Mouse (Mus musculus) left cerebral cortex, postnatal 14 days (tissue): Measurements from ENCODE around the gene Phc1. TPM values are rescaled to one million over a fixed set of nuclear protein-coding genes. Genes with fewer than 3 reads are reported as not detected.

Experiments
- DNase-seq, 2 experiments: peaks; one replicate each; pipeline ENCODE4 v3.0.0; 2021 to 2022; ENCODE audit warnings: low spot score in 2 of 2, mixed read lengths in 1 of 2
- intact Hi-C: fragments of 180-260 bp; cut with DNase I; formaldehyde crosslinking; loops from one replicate; pipeline ENCODE4 v1.15.1; 2025
- total RNA-seq, 2 experiments: library from RNA; stranded (reverse); gene quantifications; 2 replicates each; pipeline ENCODE4 v1.2.3; 2021

Phc1 gene
- total RNA-seq, 2 experiments from 2014 or later: 57.8 to 59.3 TPM

DNA sequence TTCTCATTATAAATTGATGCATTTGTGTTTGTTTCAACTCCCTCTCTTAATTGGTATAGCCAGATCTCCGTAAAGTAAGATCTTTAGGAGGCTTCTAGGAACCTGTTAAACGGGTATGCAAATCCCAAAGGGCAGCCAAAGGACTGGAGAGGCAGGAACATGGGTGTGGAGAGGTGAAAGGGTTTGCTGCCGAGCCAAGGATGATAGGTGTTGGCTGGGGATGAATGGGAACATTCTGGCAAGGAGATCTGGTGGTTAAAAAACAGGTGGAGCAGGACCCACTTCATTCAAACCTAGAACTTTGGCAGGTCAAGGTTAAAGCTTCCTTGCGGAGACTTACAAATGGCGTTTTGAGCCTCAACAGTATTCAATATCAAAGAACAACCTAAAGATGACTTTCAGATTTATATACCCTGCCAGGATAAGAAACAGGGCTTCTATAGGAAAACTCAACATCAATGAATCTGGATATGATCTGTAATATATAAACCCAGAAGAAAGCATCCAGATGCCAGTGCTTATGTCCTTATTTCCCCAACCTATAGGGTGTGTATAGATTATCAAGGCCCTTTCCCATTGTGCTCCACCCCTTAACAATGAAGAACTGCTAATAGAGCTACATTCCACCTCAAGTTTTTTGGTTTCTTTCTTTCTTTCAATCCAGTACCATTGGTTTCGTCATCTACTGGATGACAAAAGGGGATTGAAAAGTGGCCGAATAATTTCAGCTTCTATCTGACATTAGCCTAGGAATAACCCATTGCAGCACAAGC is 863 bp upstream of the Phc1 start:
- no peak for DNase-seq
- intact Hi-C loops: loop anchor here (2.0 kb wide), 1 partner anchor 52 kb away; no protein-coding TSS in a partner anchor

DNA sequence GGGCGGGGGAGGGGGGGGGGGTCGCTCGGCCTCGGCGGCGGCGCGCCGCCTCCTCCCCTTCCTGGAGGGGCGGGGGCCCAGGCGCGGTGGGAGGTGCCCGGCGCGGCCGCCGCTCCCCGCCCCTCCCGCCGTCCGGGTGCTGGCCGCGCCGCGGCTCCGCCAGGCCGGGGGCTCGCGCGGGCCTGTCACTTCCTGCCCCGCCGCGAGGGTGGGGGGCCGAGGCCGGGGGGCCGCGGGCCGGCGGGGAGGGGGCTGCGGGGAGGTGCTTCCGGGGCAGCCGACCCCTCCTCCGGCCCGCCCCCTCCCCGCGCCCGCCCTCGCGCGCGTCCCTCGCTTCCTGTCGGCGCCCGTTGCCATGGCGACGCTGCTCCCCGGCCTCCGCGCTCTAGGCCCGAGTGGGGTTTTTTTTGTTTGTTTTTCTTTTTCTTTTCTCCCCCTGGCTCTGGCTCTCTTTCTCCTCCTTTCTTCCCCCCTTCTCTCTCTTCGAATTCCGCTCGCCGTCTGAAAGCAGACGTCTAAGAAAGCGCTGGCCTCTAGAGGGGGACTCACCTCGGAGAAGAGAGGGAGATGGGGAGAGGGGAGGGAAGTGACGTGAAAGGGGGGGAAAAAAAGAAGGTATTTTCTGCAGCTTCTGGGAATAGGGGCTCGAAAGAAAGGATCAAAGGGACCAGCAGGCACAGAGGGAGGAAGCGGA is 566 bp downstream of the Phc1 start:
- intact Hi-C loops: loop anchor here (2.0 kb wide), 1 partner anchor 53 kb away; no protein-coding TSS in a partner anchor
- peak; percentile 69 to 84 for DNase-seq

DNA sequence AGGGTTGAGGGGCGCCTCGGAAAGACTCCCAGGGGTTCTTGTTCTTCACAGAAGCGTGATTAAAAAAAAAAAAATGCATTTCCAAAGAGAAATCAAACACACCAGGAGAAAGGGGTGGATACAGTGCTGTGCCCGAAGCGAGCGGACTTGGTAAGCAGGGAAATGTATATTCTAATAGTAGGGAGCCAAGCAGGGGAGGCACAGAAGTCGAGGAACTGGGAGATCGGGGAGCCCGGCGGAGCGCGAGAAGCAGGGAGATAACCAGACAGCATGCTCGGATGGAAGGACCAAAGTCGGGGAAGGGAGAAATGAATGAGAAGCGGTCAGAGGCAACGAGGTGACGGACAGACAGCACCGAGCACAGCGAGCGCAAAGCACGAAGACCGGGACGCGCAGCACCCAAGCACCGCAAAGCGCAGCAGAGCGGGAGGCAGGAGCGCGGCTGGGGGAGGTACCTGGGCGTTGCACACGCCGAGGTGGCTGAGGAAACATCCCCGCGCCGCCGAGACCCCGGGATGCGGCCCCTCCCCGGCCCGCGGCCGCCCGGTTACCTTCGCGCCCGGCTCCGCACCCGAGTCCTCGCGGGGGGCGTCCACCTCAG is 1.2 kb downstream of the Phc1 start:
- intact Hi-C loops: no loop called here
- DNase-seq: peak; percentile 64 to 72

DNA sequence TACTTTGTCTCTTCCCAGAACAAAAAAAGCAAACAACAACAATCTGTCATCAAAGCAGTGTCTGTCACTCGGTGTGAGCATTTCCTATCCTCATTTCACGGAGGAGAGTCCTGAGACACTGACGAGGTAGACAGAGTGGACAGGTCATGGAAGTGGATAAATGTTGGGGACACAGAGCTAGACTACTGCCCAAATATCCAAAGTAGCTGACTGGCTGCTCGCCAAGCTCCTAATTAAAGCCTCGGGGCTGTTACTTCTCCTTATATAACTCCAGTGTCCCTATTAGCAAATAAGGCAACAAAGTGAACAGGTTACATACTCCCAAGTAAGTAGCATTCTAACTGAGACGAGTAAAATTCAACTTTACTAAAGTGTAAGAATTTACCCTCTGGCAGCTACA is 2.8 kb downstream of the Phc1 start:
- intact Hi-C loops: no loop called here
- DNase-seq: no peak

DNA sequence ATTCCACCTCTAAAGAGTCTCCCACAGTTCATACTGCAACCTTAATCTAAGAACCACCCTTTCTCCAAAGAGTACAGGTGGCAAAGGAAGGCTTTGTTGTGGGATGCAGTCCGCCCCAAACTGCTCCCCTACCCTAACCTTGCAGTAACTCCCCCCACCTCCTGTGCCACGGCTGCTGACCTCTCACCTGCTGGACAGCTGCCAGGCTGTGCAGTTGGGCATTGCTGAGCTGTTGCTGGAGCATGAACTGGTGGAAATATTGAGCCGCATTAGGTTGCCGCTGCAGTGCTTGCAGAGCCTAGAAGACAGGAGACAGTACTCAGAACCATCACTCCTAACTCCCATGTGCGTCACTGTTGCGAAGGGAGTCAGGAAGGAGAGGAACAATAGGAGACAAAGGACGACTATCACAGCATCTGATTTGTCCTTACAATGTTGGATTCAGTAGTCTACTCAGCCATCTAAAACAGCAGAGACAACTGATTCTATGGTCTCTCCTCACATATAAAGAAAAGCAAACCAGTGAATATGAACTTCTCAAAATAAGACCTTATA is 5.5 kb downstream of the Phc1 start:
- intact Hi-C loops: no loop called here
- DNase-seq: no peak

DNA sequence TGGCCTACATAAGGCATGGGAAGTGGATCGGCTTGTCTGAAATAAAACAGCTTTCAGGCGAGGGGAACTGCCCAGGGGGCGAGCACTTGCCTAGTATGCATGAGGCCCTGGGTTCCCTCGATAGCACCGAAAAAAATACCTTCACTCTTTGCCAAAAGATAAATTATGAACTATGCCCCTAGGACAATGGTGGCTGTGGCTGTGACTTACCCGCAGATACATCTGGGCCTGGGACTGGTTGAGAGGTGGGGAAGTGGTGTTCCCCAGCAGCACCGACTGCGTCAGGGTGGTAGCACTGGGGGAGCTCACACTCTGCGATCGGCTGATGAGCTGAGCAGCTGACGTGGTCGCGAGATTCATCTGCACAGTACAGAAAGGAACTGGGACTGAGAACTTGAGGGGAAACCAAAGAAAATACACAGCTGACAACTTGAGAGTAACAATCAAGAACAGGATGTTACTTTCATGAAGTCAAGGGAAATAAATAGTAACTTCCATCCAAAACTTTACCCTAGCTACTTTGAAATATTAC is 7.2 kb downstream of the Phc1 start:
- intact Hi-C loops: no loop called here
- no peak for DNase-seq

DNA sequence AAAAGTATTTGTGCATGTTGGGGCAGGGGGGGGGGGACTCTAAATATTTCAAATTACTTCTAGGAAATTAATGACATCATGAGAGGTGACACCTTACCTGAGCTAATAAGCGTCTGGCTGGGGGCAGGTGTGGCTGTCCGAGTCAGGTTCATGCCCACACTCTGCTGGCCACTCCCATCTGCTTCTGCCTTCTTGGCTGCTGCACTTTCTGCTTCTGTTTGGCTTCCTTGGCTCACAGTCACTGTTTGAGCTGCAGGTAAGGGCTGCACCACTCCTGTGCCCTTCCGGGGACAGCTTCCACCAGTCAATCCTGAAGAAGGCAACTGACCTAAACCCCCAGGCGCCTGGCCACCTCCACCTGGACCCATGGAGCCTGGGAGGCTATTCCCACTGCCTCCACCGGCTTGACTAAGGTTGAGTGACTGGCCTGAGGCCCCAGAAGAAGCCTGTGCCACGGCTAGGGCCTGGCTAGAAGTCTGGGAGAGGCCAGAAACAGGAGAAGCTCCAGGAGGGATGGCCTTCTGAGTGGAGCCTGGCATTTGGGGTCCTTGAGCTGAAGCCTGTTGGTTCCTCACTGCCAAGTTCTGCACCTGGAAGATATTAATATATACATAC is 14.9 kb downstream of the Phc1 start:
- DNase-seq: no peak
- intact Hi-C loops: no loop called here

DNA sequence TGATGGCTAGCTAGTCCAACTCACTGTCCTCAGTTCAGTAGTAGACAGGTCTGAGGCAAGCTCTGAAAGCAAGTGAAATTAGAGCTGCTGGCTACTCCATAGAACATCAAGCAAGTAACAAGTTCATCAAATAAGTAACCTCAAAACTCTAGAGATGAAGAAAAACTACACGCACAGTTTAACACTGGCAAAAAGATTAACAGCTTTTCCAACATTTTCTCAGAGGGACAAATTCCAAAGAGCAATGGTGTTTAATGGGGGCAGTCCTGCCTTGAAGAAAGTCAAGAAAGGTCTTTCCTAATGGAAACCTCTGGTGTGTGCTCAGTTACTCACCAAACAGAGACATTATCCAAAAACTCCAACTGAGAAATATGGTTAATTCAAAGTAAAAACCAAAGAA is 21.6 kb downstream of the Phc1 start:
- no peak for DNase-seq
- intact Hi-C loops: no loop called here

DNA sequence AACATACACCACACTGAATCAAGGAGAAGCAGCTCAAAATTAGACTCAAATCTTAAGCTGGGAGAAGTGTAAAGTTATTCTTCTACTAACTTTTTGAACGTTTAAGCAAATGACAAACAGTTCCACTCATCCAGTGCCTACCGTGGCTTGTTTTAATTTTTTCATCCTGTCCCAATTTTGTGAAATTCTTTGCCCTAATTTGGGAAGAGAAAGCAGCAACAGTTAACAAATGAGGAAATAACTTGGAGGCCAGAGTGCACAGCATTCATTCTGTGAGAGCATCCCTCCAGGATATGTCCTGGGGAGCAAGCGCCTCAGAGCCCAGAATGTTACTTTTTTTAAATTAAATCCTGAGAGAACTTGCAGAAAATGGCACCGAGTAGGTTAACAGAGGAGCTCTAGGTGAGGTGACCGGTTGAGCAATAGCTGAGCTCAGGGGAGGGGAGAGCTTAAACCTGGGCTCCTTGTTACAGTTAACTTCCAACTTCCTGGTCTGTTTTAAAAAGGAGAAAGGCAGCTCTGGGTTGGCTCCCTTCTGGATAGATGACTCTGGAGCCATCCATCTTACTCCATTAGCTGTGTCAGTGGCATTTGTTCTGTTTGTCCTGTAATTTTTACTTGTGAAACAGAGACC is 30.1 kb downstream of the Phc1 start:
- no peak for DNase-seq
- intact Hi-C loops: no loop called here

DNA sequence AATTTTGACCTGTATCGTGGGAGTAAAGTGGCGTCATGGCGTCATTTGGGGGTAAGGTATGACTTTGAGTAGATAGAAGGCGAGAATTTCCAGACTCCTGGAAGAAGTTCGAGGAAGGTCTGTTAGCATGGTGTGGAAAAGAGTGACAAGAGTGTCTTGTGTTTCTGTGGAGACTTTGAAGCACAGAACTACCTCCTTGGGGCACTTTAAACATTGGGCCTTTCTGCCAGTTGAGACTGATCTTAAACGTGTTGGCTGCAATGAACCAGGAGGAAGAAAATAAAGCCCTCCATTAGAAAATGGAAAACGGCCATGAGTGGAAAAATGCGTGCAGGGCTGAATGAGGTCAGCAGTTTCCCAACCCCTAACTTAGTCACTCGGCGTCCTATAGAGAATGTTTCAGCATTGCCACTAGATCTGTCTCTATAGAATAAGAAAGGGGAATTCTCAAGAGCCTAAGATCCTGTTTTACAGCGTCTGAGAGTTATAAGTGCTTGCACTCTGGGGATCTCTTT is 30.9 kb downstream of the Phc1 start:
- no peak for DNase-seq
- intact Hi-C loops: loop anchor here (10.0 kb wide), 1 partner anchor 205 kb away; no protein-coding TSS in a partner anchor

DNA sequence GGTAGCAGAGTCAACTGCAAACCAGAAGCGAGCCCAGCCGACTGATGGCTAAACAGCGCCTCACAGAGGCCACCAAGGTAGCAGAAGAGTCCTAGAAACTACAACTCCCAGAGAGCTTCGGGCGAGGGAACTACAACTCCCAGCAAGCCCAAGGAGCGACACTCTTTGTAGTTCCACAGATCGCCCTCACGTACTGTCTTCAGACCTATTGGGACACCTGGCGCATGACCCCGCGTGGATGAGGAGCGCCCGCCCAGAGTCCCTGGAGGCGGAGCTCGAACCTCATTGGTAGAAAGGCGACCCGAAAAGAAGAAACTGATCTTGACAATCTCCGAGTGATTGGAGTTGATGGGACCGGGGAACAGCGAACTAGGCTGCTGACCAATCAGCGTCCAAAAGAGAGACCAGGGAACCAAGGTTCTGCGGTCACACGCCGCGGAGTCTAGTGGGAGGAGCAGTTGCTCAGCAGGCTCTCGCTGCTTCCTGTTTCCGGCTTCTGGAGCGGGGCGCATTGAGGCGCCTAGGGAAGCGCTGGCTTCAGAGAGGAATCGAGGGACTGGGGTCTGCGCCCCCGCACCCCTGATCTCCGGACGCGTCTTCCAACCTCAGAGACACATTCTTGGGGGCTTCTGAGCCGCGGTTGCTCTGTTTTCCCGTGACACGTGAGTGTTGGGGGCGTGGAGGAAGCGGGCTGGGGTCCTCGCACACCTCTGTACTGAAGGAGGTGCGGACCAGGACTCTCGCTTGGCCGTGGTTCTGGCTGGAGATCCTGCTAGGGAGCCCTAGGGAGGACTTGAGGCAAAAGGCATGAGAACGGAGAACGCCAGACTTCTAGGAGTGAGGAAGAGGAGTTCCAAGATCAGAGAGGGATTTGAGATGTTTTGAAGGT is 31.6 kb downstream of the Phc1 start, which contains the start of gene M6pr:
TSS of gene M6pr (plus strand) at position 216 of the 889 bp plus-strand sequence.
- peak; percentile 97 to 99 for DNase-seq
- intact Hi-C loops: loop anchor here (10.0 kb wide), 1 partner anchor 204 kb away; no protein-coding TSS in a partner anchor

DNA sequence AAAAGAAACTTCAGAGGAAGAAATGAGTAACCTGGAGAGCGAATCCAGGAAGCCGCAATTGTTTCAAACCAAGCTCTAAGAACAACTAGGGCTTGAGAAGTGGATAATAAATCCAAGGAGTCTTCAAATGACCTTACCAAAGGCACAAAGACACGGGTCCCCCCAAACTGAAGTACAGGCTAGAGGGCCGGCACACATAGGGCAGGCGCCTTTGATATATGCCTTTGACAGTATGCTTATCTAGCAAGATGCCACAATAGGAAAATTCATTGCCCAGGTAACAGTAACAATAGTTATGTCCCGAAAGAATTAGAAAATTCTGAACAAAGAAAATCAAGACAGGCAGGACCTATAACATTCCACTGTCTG is 32.2 kb downstream of the Phc1 start:
- no peak for DNase-seq
- intact Hi-C loops: loop anchor here (10.0 kb wide), 1 partner anchor 203 kb away; no protein-coding TSS in a partner anchor

DNA sequence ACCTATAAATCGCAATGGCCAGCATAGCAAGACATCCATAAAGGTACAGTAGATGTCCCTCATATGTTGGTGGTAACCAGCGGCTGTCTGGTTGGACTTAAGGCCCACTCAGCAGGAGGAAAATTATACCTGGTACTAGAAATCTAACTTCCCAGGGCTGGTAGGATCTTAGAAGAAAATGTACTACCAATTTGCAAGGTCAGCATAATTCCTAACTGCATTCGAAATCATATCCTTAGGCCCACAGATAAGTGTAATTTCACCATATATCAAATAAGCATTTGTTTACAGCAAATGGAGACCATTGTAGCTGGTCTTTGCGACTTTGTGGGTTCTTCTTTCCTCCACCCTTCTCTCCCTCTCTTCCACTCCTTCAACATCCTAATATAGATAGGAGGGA is 33.7 kb downstream of the Phc1 start:
- DNase-seq: no peak
- intact Hi-C loops: loop anchor here (10.0 kb wide), 1 partner anchor 202 kb away; no protein-coding TSS in a partner anchor

DNA sequence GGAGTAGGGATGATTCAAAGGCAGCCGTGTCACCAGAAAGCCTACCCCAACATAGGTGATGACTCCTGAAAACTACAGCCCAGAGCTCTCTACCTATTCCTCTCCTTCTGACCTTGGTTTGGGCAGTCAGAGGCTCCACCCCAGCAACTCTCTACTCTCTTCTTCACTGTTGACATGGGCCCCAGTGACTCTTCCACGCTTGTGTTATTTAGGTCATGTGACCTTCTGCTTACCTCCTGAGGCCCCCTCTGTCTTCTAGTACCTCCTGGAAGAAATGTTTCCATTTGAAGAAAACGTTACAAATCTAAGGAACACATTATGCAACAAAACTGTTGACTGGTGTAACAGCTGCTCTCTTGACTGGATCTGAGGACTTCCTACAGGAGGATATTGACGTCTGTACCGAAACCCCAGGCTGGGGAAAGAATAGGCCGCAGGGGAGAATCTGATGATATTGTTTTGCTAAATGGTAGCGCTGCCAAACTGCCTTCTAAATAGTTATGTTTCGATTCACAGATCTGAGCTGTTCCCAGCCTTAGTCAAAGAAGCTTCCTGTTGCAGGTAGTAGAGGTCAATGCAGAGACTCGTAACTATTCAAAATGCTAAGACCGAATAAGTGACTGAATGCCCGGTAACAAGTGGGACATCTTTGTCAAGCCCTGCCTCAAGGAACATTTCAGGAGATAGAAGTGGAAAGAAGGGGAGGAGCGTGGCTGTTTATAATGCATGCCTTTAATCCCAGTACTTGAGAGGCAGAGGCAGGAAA is 35.4 kb downstream of the Phc1 start:
- intact Hi-C loops: loop anchor here (2.0 to 10.0 kb wide), 3 partner anchors 46 to 743 kb away; no protein-coding TSS in a partner anchor
- DNase-seq: no peak

DNA sequence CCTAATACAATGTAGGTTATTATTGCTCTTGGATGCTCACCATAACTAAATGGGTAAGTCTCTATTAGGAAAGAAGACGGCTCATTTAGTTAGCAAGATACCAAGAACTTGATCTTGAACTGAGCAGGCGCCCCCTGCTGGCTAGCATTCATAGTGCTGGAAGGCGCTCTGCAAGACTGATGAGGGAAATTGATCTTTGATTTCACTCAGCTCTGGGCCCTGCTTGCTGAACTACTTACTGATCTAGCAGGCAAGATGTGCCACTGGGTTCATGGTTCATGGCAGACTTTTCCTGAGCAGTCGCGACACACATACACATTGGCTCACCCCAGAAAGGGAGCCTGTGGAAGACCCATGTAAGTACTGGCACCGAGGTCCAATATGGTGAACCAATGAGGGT is 36.0 kb downstream of the Phc1 start:
- intact Hi-C loops: loop anchor here (2.0 to 10.0 kb wide), 3 partner anchors 46 to 742 kb away; no protein-coding TSS in a partner anchor
- peak; percentile 71 to 90 for DNase-seq

DNA sequence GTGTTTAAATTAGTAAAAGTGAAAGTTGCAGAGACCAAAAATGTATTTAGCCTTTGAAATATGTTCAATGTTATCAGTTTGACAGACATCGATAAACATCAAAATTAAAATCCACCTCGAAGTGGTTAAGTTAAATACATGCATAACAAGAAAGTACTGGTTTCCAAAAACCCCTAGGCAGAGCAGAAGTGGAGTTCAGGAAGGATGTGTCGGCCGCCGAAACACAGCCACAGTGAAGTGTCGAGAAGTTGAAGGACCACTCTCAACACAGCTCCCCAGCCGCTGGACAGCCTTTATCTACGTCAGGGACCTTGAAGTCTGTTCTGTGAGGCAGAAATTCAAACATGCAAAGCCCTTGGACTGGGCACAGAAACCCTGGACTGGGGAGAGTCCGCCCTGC is 36.8 kb downstream of the Phc1 start:
- intact Hi-C loops: loop anchor here (5.0 to 10.0 kb wide), 2 partner anchors 199 to 741 kb away; no protein-coding TSS in a partner anchor
- DNase-seq: no peak

DNA sequence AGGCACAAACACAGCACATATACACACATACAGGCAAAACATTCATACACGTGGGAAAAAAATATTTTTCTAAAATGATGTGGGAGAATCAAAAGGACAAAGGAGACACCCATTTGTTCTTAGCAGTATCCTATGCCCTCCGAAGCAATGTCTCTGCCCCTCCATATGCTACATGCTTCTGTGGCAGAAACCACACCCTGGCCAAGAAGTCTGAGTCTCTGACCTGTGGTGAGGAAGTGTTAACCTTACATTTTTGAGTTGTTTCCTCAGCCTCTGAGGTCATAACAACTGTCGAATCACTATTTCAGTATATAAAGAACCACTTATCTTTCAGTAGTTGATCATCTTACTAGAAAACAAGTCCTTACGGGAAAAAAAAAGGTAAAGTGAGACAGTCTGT is 37.7 kb downstream of the Phc1 start:
- DNase-seq: no peak
- intact Hi-C loops: loop anchor here (5.0 to 10.0 kb wide), 2 partner anchors 198 to 740 kb away; no protein-coding TSS in a partner anchor
